Mouse (Mus musculus): Measurements from ENCODE around the gene Il17a.
"Not testable (repeated sequence)": the region's sequence is repeated elsewhere in the genome, so short reads cannot be mapped to it uniquely, and the experiment has no call there.

Gene Il17a

DNA sequence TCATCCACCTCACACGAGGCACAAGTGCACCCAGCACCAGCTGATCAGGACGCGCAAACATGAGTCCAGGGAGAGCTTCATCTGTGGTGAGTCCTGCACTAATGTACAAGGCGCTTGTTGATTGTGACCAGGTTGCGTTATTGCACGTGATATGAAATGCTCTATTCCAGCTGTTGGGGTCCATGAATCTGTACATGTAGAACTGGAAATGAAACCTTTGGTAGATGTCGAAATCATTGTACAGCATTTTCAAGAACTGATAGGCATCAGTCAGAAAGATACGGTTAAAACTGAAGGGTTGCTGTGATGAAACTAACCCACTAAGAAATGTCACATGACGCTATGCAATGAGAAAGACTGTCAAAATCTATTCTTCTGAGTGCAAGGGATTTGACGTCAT, at the start of gene Il17a:
Il17a (plus strand) TSS at position 3 of the 400 bp plus-strand sequence.
- no peak for ATAC-seq (ENCODE audit: low TSS enrichment)

DNA sequence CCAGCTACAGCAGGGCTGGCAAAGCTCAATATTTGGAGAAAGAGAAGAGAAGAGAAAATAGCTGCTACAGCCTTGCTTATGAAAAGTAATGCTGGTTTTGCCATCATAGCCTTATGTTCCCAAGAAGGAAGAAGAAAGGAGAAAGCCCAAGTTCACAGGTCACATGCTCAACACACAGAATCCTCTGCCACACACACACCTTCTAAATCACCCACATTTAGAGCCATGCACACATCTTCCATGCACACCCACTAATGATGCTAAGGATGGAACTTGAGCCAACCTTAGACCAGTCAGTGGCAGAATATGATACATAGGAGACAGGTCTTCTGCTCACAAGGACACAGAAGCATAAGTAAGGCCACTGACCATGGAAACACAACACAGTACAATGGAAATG, 47.9 kb upstream of the Il17a start:
- no peak for ATAC-seq (ENCODE audit: low TSS enrichment)

DNA sequence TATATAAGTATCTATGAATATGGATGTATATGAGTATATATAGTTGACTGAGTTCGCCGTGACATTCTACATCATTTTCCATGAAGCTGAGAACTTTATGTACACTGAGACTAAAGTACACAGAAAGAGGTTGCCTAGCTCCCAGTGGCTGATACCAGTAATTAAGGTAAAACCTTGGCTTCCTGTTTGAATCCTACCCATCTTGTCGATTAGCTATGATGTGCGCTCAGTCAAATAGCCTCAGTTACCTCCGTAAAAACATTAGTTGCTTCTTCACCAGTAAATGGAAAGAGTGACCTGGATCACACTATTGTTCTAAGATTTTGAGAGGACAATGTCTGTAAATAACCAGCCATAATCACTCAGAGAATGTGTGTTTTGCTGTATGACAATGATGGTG, 47.3 kb upstream of the Il17a start:
- no peak for ATAC-seq (ENCODE audit: low TSS enrichment)

DNA sequence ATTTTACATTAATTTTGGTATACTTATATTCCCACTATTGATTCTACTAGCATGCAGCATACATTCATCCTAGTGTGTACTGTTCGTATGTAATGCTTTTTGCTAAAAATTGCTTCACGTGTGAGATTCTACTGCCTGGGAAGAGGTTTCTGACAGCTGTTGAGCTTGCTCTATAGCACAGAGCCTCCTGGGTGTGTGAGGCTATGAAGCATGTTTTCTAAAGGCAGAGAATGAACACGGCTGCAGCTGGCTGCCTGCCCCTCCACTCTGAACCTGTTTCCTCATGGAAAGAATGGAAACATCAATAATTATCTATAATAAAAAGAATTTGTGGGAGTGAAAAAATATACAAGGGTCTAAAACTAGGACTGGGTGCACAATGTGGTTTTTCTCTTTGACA, 46.9 kb upstream of the Il17a start:
- no peak for ATAC-seq (ENCODE audit: low TSS enrichment)

DNA sequence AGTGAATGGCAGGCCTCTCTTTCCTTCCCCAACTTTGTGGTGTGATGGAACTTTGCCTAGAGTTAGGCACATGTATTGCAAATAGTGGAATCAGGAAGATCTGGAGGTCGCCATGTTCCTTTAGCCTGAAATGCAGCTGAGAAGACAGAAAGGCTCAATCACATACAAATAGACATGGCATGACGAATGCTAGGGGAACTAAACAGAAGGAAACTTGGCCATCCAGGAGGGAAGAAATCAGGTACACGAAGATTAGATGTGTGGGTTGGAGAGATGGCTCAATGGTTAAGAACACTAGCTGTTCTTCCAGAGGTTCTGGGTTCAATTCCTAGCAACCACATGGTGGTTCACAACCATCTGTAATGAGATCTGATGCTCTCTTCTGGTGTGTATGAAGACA, 46.3 kb upstream of the Il17a start:
- ATAC-seq (ENCODE audit: low TSS enrichment): no peak

DNA sequence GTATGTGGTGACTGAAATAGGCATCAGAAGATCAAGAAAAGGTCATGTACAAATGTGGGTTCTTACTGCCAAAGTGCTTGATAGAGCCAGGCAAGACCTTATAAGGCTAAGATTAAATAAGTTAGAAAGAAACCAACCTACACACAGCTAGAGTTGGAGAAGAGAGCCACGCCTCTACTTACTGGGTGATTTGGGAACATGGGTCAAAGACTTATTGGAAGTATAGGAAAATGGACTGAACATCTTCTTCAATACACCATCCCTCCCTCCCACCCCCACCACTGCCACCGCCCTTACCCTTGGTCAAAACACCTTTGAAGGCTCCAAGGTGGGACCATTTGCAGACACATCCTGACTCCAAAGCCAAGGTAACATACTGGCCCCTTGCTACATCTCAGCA, 45.3 kb upstream of the Il17a start:
- no peak for ATAC-seq (ENCODE audit: low TSS enrichment)

DNA sequence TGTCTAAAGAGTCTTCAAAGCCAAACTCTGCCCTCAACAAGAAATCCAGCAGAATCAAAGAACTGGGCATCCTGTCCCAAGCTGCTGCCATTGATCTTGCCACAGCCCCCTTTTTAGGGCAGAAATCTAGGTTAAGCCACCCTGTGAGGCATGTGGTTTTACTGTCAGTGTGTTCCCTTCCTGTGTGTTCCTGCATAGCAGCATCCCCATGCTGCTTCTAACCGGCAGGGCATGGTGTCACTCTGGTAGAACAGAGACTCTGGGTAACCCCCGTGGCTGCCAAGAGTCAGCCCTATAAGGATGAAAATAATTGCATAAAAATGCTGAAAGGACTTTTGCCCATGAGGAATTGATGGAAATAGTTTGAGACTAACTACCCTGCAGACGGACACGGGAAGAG, 44.8 kb upstream of the Il17a start:
- no peak for ATAC-seq (ENCODE audit: low TSS enrichment)

DNA sequence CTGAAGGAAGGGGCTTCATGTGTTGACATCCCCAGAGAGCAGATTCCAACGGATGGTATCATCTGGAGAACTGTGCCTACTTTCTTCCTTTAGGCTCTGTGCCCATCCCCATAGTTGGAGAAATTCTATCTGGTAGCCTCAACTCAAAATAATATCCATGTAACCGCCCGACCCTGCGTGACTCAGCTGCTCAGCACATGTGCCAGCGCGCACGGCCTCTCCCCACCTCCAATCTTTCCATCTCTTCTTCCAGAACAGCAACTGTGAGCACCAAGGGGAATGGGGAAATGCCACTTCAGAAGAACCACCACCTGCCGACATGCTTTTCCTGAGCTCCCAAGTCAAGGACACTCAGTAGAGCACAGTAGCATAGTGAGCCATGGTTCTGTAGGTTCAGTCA, 39.4 kb upstream of the Il17a start:
- no peak for ATAC-seq (ENCODE audit: low TSS enrichment)

DNA sequence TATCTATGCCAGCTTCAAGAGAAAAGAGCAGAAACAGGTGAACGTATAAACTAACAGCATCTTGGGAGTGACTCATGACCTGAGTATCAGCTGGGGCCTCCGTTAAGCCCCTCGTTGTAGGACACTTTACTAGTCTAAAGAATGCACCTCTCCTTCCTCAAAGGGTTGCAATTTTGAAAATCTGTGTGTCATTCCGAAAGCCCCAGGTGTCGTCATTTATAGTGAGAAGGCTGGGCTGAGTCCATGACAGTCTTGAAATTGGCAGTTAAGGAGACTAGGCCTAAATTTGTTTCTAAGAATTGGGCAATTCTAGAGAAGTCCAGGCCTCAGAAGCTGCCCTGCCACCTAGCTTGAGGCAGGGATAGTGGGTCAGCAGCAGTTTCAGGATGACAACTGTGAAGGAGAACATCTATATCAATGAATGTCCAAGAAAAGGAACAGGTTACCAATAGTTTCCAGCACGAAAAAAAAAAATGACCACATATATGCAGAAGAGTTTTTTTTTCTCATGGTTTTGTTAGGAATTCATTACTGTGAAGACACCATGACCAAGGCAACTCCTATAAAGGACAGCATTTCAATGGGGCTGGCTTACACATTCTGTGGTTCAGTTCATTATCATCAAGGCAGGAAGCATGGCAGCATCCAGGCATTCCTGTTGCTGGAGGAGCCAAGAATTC, 36.9 kb upstream of the Il17a start:
- no peak for ATAC-seq (ENCODE audit: low TSS enrichment)

DNA sequence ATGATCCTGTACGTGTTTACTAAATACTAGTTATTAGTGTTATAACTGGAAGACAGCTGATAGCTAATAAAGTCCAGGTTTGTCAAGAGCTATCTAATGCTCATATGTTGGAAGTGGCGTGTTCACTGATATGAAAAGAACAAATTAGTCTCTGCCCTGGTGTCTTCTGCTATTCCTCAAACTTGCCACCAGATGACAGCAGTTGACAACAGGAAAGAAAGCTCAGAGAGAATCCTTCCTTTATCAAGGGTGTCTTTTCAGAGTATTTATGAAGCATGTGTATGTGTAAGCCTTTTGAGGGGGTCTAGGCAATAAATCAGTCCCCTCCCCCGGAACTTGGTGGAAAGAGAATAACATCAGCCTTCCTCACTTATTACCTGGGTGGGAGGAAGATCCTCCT, 30.7 kb upstream of the Il17a start:
- peak; percentile 93 for ATAC-seq (ENCODE audit: low TSS enrichment)

DNA sequence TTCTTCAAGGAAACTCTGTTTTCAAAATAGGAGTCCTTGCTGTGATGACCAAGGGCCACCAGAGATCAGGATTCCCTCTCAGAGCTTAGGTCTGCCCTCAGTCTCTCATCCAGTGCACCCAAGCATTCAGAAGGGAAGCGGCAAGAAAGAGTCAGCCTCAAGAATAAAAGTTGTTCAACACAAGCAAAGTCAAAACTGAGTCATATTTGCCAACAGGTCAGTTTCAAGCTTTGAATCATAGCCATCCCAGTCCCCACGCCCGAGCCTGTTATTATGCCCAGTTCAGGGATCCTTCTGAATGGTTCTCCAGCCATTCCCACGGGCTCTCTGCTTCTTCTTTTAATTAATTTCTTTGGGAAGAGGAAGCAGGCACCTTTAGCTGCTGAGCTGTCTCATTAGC, 5.9 kb downstream of the Il17a start:
- no peak for ATAC-seq (ENCODE audit: low TSS enrichment)

DNA sequence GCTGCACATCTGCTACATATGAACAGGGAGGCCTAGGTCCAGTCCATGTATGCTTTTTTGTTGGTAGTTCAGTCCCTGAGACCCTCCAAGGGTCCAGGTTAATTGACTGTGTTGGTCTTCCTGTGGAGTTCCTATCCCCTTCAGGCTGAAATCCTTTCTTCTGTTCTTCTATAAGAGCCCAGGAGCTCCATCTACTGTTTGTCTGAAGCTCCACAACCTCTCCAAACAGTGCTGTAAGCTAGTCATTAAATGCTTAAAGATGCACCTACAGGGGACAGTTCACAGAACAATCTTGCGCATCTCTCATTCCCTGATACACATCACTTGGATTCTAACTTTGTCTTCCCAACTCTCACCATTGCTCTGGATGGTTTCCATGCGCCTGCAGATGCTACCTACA, 7.8 kb downstream of the Il17a start:
- ATAC-seq (ENCODE audit: low TSS enrichment): peak; percentile 90

DNA sequence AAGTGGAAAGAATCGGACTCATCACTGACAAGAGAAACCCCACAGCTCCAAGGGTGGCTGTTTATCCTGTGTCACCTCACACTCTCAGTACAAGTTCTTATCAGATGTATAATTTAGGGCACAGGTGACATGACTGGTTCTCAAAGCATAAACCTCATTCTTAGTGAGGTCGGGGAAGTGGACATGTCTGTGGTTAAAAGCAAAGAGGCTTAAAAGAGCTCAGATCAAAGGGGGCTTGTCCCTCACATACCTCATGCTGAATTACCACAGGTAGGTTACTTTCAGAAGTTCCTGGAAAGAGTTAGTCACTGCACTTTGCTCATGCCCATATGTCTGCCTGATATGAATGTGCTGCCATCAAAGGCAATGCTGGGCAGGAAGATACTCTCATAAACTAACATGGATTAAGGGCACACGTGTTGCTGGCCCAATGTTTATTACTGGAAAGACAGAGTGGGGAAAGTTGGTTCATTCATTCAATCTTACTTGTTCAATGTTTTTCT, 9.8 kb downstream of the Il17a start:
- no peak for ATAC-seq (ENCODE audit: low TSS enrichment)

DNA sequence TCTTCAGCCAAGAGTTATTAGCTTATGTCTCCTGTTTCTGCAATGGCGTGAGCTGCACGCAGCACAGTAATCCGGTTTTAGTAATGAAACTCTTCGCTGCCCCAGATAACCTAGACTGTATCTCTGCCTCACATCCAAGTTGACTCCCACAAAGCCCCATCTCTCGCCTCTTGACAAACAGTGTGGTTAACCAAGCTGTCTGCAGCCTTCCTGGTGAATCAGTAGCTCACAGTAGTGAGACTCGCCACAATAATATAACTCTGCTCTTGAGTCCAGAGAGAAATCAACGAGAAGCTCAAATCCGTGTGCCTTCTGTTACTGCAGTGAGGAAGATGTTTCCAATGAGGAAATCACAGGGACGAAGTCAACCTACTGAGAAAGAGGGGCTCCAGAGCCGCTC, 23.7 kb downstream of the Il17a start:
- ATAC-seq (ENCODE audit: low TSS enrichment): 0 out of 2 replicates have a peak, but pooled peaks have one; percentile 52

DNA sequence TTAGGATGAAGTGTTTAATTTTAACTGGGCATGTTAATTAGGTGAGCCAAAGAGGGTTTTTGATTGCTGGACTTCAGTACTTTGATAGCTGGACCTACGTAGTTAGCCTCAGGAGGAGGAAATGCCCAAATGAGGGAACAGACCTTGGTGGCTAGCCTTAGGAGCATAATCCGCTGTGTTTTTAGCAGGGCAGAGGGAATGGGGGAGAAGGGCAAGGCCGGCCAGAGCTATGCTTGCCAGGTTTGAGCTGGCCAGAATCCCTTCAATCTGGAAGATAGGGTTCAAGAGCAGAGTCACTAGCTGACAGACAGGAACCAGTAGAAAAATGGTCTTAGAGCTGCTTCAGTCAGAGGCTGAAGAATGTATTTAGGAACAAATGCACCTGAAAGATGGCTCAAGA, 26.9 kb downstream of the Il17a start:
- no peak for ATAC-seq (ENCODE audit: low TSS enrichment)

DNA sequence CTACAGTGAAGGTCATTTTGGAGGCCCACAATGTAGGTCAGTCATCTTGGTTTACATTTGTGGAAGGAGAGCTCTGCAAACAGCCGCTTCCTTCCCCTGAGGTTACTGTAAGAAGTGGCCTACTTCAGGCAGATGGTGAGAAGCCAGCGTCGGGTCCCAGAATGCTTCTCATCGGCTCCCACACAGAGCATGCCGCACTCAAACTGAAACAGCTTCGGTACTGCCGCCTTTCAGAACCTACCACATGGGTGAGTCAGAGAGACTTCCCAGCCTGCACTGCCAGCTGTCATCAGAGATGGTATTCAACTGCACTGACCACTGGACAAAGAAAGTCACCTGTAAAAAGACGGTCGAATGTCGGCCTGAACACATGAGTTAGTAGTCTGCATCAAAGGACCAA, 29.1 kb downstream of the Il17a start:
- ATAC-seq (ENCODE audit: low TSS enrichment): peak; percentile 100

DNA sequence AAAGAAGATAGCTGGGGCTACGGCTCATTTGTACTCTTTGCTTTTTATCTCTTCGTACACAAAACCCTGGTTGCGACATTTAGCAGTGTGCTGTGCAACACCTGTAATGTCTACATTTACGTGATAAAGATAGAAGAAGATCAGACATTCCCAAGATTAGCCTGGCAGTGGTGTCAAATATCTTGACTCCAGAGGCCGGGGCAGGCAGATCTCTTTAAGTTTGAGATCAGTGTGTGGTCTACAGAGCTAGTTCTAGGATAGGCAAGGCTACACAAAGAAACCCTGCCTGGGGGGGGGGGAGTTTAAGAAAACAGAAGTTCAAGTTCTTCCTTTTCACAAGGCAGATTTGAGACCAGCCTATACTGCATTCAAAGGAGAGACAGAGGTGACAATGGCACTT, 29.6 kb downstream of the Il17a start:
- no peak; the same call in 1 of the 2 replicates for ATAC-seq (ENCODE audit: low TSS enrichment)

DNA sequence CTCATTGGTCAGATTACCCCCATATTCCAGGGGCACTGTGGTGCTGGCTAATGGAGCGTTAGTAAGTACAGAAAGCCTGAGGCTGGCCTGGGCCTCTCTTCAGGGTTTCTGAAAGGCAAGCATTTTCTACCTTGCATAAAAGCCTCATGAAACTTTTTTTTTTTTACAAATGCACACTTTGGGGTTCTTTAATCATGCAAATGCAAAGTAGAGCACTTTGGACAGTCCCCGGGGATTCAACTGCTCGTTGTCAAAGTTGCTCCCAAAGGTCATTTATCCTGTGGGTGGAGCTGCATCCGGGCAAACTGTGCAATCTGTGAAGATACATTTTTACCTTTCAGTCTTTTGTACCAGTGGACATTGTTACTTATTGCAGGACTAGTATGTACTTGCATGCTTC, 30.7 kb downstream of the Il17a start:
- ATAC-seq (ENCODE audit: low TSS enrichment): no peak

DNA sequence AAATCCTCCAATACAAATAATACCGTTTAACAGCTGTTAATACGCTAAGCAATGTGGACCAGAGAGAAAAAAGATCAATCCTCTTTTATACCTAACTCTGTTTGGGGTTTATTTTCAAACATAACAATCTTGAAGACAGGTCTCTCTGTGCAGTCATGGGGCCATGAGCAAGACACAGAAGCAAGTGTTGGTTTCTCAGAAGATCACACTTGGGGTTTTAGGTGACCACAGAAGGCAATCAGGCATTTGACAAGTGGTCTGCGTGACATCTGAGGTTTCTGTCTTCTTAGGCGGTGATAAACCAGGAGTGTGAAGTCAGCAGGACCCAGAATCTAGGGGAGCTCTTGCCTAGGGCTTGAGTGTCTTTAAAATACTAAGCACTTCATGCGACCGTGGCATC, 35.8 kb downstream of the Il17a start:
- ATAC-seq (ENCODE audit: low TSS enrichment): no peak

DNA sequence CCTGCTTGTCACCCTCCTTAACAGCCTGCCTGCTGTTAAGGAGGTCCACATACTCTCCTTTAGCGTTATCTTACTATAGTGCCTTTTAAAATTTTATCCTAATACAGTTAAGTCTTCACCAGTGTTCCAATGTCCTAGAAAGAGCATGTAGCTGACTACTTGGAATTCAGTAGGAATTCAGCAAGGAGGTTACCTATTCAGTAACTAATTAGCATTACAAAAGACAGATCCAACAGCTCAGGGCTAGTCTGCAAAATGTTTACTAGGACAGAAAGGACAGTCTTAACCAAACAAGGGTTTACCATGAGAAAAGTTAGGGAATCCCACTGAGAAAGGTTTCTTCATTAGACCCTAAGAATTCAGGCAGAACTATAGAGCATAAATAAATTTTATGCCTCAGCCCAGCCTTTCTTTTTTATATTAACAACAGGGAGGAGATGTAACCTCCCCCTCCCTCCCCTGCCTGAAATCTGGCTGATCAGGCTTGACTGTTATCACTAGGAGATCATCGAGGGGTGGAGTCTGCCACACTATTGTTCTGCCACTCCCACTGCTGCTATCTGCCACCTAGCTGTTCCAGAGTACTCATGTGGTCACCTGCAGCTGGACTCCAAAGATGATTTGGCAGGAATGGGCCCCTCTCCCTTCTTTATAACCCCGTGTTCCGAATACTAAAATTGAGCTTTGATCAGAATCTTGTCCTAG, 43.5 kb downstream of the Il17a start:
- ATAC-seq (ENCODE audit: low TSS enrichment): not testable (repeated sequence)

DNA sequence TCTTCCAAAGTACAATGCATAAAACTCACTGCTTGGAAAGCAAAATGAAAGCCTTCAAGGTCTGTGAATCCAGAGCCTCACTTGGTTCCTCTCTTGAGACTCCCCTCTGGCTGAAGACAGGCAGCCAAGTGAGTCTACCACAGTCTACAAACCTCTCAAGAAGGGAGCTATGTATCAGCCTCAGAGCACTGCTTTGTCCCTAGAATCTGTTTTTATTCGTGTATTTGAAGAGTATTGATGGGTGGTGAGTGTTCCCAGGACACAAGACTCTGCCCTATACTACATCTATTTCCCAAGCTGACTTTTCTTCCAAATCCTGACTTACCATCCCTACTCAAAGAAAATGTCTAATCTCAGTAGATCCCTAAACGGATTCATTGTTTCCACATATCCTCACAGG, 47.7 kb downstream of the Il17a start:
- no peak for ATAC-seq (ENCODE audit: low TSS enrichment)
